Mouse (Mus musculus) testis, adult 2 months (tissue): Measurements from ENCODE around the gene Secisbp2l.

ENCODE experiments used
- CTCF ChIP-seq: fragments of 200-500 bp; IDR thresholded peaks from 2 replicates; pipeline ENCODE4 v1.5.1; 2012; ENCODE audit warnings: low read depth, mild to moderate bottlenecking, inconsistent platforms, low read length, moderate library complexity; ENCODE audit not compliant: control insufficient read depth, insufficient read depth, insufficient replicate concordance
- POLR2A ChIP-seq: fragments of 200-500 bp; IDR thresholded peaks from 2 replicates; pipeline ENCODE4 v1.6.1; 2012; ENCODE audit warnings: low read depth, mild to moderate bottlenecking, inconsistent platforms, low read length, moderate library complexity; ENCODE audit not compliant: control insufficient read depth

GRCm38 (mm10) chr2:125724086-125724430 lies 58.6 kb downstream of the Secisbp2l start, which contains the start of gene Shc4:
- no peak for TF ChIP-seq CTCF
- TF ChIP-seq POLR2A = no peak
